Mouse (Mus musculus) heart, postnatal 0 days (tissue): Measurements from ENCODE around the gene Lcn8.

ENCODE experiments used
- CTCF ChIP-seq: IDR thresholded peaks from 2 replicates; pipeline ENCODE4 v1.5.1; 2016; ENCODE audit warnings: antibody characterized with exemption, control low read depth, low read depth
- EP300 ChIP-seq: IDR thresholded peaks from 2 replicates; pipeline ENCODE4 v1.6.1; 2016; ENCODE audit warnings: antibody characterized with exemption, low read depth

- TF ChIP-seq CTCF (no peak), EP300 (no peak)
Observed at GRCm38 (mm10) chr2:25633616-25634015, 19.3 kb upstream of the Lcn8 start.
